Mouse (Mus musculus): ENCODE data around the gene Fads2. TPM values are rescaled to one million over a fixed set of nuclear protein-coding genes. Genes with fewer than 3 reads are reported as not detected.

Fads2 gene
- total and polyA plus RNA-seq, 3 experiments: 55.2 to 119 TPM; not detected in 1

DNA sequence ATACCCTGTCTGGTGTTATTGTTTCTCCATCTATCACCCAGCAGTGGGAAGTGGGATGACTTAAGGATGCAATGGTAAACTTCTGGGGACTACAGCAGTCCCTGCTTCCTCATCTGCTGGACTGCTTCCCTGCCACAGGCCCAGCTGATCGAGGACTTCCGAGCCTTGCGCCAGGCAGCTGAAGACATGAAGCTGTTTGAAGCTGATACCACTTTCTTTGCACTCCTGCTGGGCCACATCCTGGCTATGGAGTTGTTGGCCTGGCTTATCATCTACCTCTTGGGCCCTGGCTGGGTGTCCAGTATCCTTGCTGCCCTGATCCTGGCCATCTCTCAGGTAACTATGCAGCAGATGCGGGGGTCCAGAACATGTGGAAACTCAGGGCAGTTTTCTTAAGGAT, 48.8 kb downstream of the Fads2 start:
- Histone ChIP-seq H3K9ac (ENCODE audit: control insufficient read depth, low read depth, low read length, poor library complexity, severe bottlenecking) (no peak overlapping the region), H3K27me3 (ENCODE audit: control insufficient read depth in 1 of 2, insufficient read depth in 2 of 2, low read length in 2 of 2) (no peaks in the 10 kb centered on the region), H3K4me1 (ENCODE audit: control insufficient read depth in 1 of 2, insufficient read depth in 2 of 2, low read length in 2 of 2) (no peaks in the 10 kb centered on the region; a peak in 1 of 4 replicates), H3K27ac (ENCODE audit: control insufficient read depth, low read depth, low read length) (no peak overlapping the region), H3K4me3 (ENCODE audit: control insufficient read depth in 1 of 2, insufficient read depth in 1 of 2, low read depth in 2 of 2, low read length in 2 of 2) (no peak overlapping the region), H3K79me2 (ENCODE audit: control insufficient read depth, insufficient read depth, low read length, poor library complexity) (no peaks in the 10 kb centered on the region), H3K36me3 (ENCODE audit: control insufficient read depth in 1 of 2, insufficient read depth in 2 of 2, low read length in 2 of 2) (no peaks in the 10 kb centered on the region), H3K9me3 (replicated peaks; ENCODE audit: insufficient read depth, low read length) (no peaks in the 10 kb centered on the region)
- TF ChIP-seq USF1 (IDR thresholded peaks at IDR 0.05; ENCODE audit: low read depth, low read length) (no peak), TAL1 (IDR thresholded peaks at IDR 0.05; ENCODE audit: low read length) (0 out of 2 replicates have a peak, but pooled peaks have one; percentile 9), ETS1 (IDR thresholded peaks at IDR 0.05; ENCODE audit: low read depth, low read length) (peak; percentile 23; the same call in 1 of the 2 replicates)
- DNase-seq (ENCODE audit: low read depth, low spot score): no peak

GRCm38 (mm10) chr19:10050438-10050837, 51.1 kb downstream of the Fads2 start:
- no peaks in the 10 kb centered on the region for H3K79me2 ChIP-seq (ENCODE audit: control insufficient read depth, insufficient read depth, low read length, poor library complexity)
- no peak overlapping the region for H3K4me3 ChIP-seq (ENCODE audit: control insufficient read depth in 1 of 2, insufficient read depth in 1 of 2, low read depth in 2 of 2, low read length in 2 of 2)
- H3K27ac ChIP-seq (ENCODE audit: control insufficient read depth, low read depth, low read length): no peak overlapping the region
- no peak overlapping the region for H3K9ac ChIP-seq (ENCODE audit: control insufficient read depth, low read depth, low read length, poor library complexity, severe bottlenecking)
- no peak for DNase-seq (ENCODE audit: low read depth, low spot score)
- no peaks in the 10 kb centered on the region for H3K9me3 ChIP-seq (replicated peaks; ENCODE audit: insufficient read depth, low read length)
- H3K36me3 ChIP-seq (ENCODE audit: control insufficient read depth in 1 of 2, insufficient read depth in 2 of 2, low read length in 2 of 2): peaks cover 0 to 10% of the 10 kb centered on the region in 2 experiments; a peak in 2 of 4 replicates
- H3K27me3 ChIP-seq (ENCODE audit: control insufficient read depth in 1 of 2, insufficient read depth in 2 of 2, low read length in 2 of 2): no peaks in the 10 kb centered on the region
- H3K4me1 ChIP-seq (ENCODE audit: control insufficient read depth in 1 of 2, insufficient read depth in 2 of 2, low read length in 2 of 2): peaks cover 6 to 11% of the 10 kb centered on the region in 2 experiments; a peak in 3 of 4 replicates
- TF ChIP-seq ELF1 (IDR thresholded peaks at IDR 0.05; ENCODE audit: low read depth, low read length): no peak
- TF ChIP-seq SIN3A (IDR thresholded peaks at IDR 0.05; ENCODE audit: low read length): no peak
- no peak for TF ChIP-seq MAZ (IDR thresholded peaks at IDR 0.05; ENCODE audit: low read depth, low read length)
- TF ChIP-seq E2F4 (IDR thresholded peaks at IDR 0.05; ENCODE audit: borderline replicate concordance, low read depth, low read length): no peak
- no peak for TF ChIP-seq USF1 (IDR thresholded peaks at IDR 0.05; ENCODE audit: low read depth, low read length)
- TF ChIP-seq POLR2AphosphoS2 (IDR thresholded peaks at IDR 0.05; ENCODE audit: low read length): no peak

- Histone ChIP-seq H3K4me3 (ENCODE audit: control insufficient read depth in 1 of 2, insufficient read depth in 1 of 2, low read depth in 2 of 2, low read length in 2 of 2) (no peak overlapping the region), H3K27ac (ENCODE audit: control insufficient read depth, low read depth, low read length) (no peak overlapping the region), H3K36me3 (ENCODE audit: control insufficient read depth in 1 of 2, insufficient read depth in 2 of 2, low read length in 2 of 2) (peaks cover 0 to 13% of the 10 kb centered on the region in 2 experiments; a peak in 2 of 4 replicates), H3K9me3 (replicated peaks; ENCODE audit: insufficient read depth, low read length) (no peaks in the 10 kb centered on the region), H3K79me2 (ENCODE audit: control insufficient read depth, insufficient read depth, low read length, poor library complexity) (no peaks in the 10 kb centered on the region), H3K4me1 (ENCODE audit: control insufficient read depth in 1 of 2, insufficient read depth in 2 of 2, low read length in 2 of 2) (peaks cover 11 to 16% of the 10 kb centered on the region in 2 experiments), H3K9ac (ENCODE audit: control insufficient read depth, low read depth, low read length, poor library complexity, severe bottlenecking) (no peak overlapping the region), H3K27me3 (ENCODE audit: control insufficient read depth in 1 of 2, insufficient read depth in 2 of 2, low read length in 2 of 2) (no peaks in the 10 kb centered on the region)
- TF ChIP-seq SIN3A (IDR thresholded peaks at IDR 0.05; ENCODE audit: low read length) (no peak), SMC3 (IDR thresholded peaks at IDR 0.05; ENCODE audit: low read depth, low read length) (no peak), POLR2AphosphoS5 (IDR thresholded peaks at IDR 0.05; ENCODE audit: borderline replicate concordance, low read depth, low read length) (no peak), NRF1 (IDR thresholded peaks at IDR 0.05; ENCODE audit: insufficient read depth, low read depth, low read length, poor library complexity, severe bottlenecking) (no peak), E2F4 (IDR thresholded peaks at IDR 0.05; ENCODE audit: borderline replicate concordance, low read depth, low read length) (no peak), EP300 (IDR thresholded peaks at IDR 0.05; ENCODE audit: low read depth in 1 of 2, low read length in 2 of 2) (no peak), POLR2AphosphoS2 (IDR thresholded peaks at IDR 0.05; ENCODE audit: low read length) (no peak), UBTF (IDR thresholded peaks at IDR 0.05; ENCODE audit: borderline replicate concordance, insufficient read depth, low read depth, low read length) (no peak), MYC (IDR thresholded peaks at IDR 0.05; ENCODE audit: low read depth, low read length) (no peak), ZMIZ1 (IDR thresholded peaks at IDR 0.05; ENCODE audit: low read depth, low read length) (no peak), MAX (IDR thresholded peaks at IDR 0.05; ENCODE audit: low read length) (no peak)
- DNase-seq (ENCODE audit: low read depth, low spot score): no peak
Observed at GRCm38 (mm10) chr19:10049533-10049932, 52.0 kb downstream of the Fads2 start.
